Mouse (Mus musculus): ENCODE results near the gene Fcer1g. TPM values are rescaled to one million over a fixed set of nuclear protein-coding genes. Genes with fewer than 3 reads are reported as not detected.

Gene Fcer1g
- 10 to 100 TPM; 14.9 to 17.2 TPM for total RNA-seq (2021)
- long read RNA-seq, experiment 1, transcript Fcer1g-201 (5 exons, 674 nt): major isoform, 12 of 14 reads
- long read RNA-seq, experiment 1, partial matches to known transcripts: 1 of 14 reads
- long read RNA-seq, experiment 1, other reads (novel, unspliced or antisense): 1 of 14 reads
- long read RNA-seq, experiment 2, transcript Fcer1g-201 (5 exons, 674 nt): major isoform, 9 of 9 reads
- long read RNA-seq, experiment 2, partial matches to known transcripts: 0 of 9 reads
- long read RNA-seq, experiment 2, other reads (novel, unspliced or antisense): 0 of 9 reads

GRCm38 (mm10) chr1:171234126-171234525 lies at the start of gene Fcer1g:
TSS of gene Fcer1g (minus strand) at chr1:171234365.
- Histone ChIP-seq H3K27ac (no peak within 1 kb of the TSS), H3K4me3 (peak within 1 kb of the TSS; percentile 9; the same call in 1 of the 2 replicates)
- no peak for TF ChIP-seq CTCF (conservative IDR thresholded peaks at IDR 0.05)
- DNase-seq (ENCODE audit: low spot score in 2 of 2): no peak

GRCm38 (mm10) chr1:171283188-171284160 lies 49.3 kb upstream of the Fcer1g start:
- DNase-seq (ENCODE audit: low spot score in 2 of 2): peak in 1 of 2 experiments; percentile 6
- H3K4me3 ChIP-seq: no peak overlapping the region
- H3K27ac ChIP-seq: peak overlapping the region; percentile 28; the same call in 1 of the 2 replicates
- TF ChIP-seq CTCF (conservative IDR thresholded peaks at IDR 0.05): no peak

- no peak for TF ChIP-seq CTCF (conservative IDR thresholded peaks at IDR 0.05)
- peak; percentile 1 to 8 for DNase-seq (ENCODE audit: low spot score in 2 of 2)
- H3K4me3 ChIP-seq: peak overlapping the region; percentile 70
- H3K27ac ChIP-seq: peak overlapping the region; percentile 83
Measured at GRCm38 (mm10) chr1:171282086-171282805, 48.1 kb upstream of the Fcer1g start.

GRCm38 (mm10) chr1:171281528-171281923 lies 47.4 kb upstream of the Fcer1g start:
- Histone ChIP-seq H3K4me3 (peak overlapping the region; percentile 70), H3K27ac (peak overlapping the region; percentile 83)
- TF ChIP-seq CTCF (conservative IDR thresholded peaks at IDR 0.05): peak; percentile 91
- DNase-seq (ENCODE audit: low spot score in 2 of 2): peak; percentile 70 to 84

- Histone ChIP-seq H3K4me3 (peak within 1 kb of the TSS; percentile 70), H3K27ac (peak within 1 kb of the TSS; percentile 83)
- no peak for TF ChIP-seq CTCF (conservative IDR thresholded peaks at IDR 0.05)
- peak; percentile 87 to 97 for DNase-seq (ENCODE audit: low spot score in 2 of 2)
Measured at GRCm38 (mm10) chr1:171280916-171281527, 46.9 kb upstream of the Fcer1g start, which contains the start of gene Ppox. TSS of gene Ppox (minus strand) at chr1:171281186.

- Histone ChIP-seq H3K4me3 (peak overlapping the region; percentile 70), H3K27ac (peak overlapping the region; percentile 50)
- DNase-seq (ENCODE audit: low spot score in 2 of 2): peak in 1 of 2 experiments; percentile 7
- no peak for TF ChIP-seq CTCF (conservative IDR thresholded peaks at IDR 0.05)
Measured at GRCm38 (mm10) chr1:171280250-171280915, 46.2 kb upstream of the Fcer1g start.

GRCm38 (mm10) chr1:171279721-171280120 lies 45.6 kb upstream of the Fcer1g start:
- peak in 1 of 2 experiments; percentile 6 for DNase-seq (ENCODE audit: low spot score in 2 of 2)
- Histone ChIP-seq H3K27ac (no peak overlapping the region), H3K4me3 (no peak overlapping the region)
- TF ChIP-seq CTCF (conservative IDR thresholded peaks at IDR 0.05): no peak

- no peak overlapping the region for H3K27ac ChIP-seq
- DNase-seq (ENCODE audit: low spot score in 2 of 2): peak in 1 of 2 experiments; percentile 6
- no peak overlapping the region for H3K4me3 ChIP-seq
- no peak for TF ChIP-seq CTCF (conservative IDR thresholded peaks at IDR 0.05)
Measured at GRCm38 (mm10) chr1:171279012-171279705, 45.0 kb upstream of the Fcer1g start.

GRCm38 (mm10) chr1:171278436-171278835 lies 44.3 kb upstream of the Fcer1g start:
- H3K4me3 ChIP-seq: no peak overlapping the region
- TF ChIP-seq CTCF (conservative IDR thresholded peaks at IDR 0.05): no peak
- no peak overlapping the region for H3K27ac ChIP-seq
- DNase-seq (ENCODE audit: low spot score in 2 of 2): no peak

- H3K27ac ChIP-seq: no peak overlapping the region
- no peak for TF ChIP-seq CTCF (conservative IDR thresholded peaks at IDR 0.05)
- no peak overlapping the region for H3K4me3 ChIP-seq
- no peak for DNase-seq (ENCODE audit: low spot score in 2 of 2)
Measured at GRCm38 (mm10) chr1:171277736-171278135, 43.6 kb upstream of the Fcer1g start.
